Mouse (Mus musculus): ENCODE measurements around the gene Fbxw9. TPM values are rescaled to one million over a fixed set of nuclear protein-coding genes. Genes with fewer than 3 reads are reported as not detected.
A peak's percentile ranks its signal among the peaks of the same experiment; 100 is the strongest.

Gene Fbxw9
- total RNA-seq (2014; rRNA removed): 104 and 114 TPM in 2 replicates
- 78.9 and 82.2 TPM in 2 replicates for polyA plus RNA-seq (2015; fragmentation: Nextera tagmentation; extraction: Ambion mirVana)

DNA sequence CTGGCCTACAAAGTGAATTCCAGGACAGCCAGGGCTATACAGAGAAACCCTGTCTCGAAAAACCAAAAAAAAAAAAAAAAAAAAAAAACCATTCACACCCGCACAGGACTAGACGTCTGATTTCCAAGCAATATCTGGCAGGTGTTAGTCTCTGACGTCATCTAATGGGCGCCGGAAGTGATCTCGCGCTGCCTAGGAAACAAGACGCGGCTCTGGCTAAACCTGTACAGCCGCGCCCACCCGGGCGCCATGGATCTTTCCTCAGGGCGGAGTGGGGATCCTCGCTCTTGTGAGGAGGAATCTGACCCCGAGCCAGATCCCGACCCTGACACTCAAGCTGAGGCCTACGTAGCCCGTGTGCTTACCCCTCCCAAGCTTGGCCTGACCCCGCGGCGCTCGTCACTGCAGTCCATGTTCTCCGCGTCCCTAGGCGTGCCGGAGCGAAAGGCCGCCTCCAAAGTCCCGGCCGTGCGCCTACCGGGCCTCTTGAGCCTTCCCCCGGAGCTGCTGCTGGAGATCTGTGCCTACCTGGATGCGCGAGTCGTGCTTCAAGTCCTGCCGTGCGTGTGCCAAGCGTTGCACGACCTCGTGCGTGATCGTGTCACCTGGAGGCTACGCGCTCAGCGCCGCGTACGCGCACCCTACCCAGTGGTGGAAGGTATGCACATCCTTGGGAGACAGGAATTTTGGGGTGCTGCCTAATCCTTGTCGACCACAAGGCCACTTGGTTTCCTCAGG, at the start of gene Fbxw9:
Gene Fbxw9, plus strand, starts transcription at position 177 of the 738 bp plus-strand sequence.
- H3K27ac ChIP-seq: peak within 1 kb of the TSS; percentile 81
- H3K36me3 ChIP-seq (ENCODE audit: insufficient read depth, low read length): peaks cover 12% of the 10 kb centered on the region
- peaks cover 11% of the 10 kb centered on the region for H3K4me1 ChIP-seq (ENCODE audit: insufficient read depth, low read length)
- H3K27me3 ChIP-seq (ENCODE audit: insufficient read depth, low read length): no peaks in the 10 kb centered on the region
- WGBS: under 1% methylated on average over 52 of the region's 53 CpGs
- ATAC-seq (peak; percentile 96), DNase-seq (ENCODE audit: low spot score) (peak; percentile 97)
- H3K9ac ChIP-seq (replicated peaks; ENCODE audit: low read length): peak within 1 kb of the TSS; percentile 81
- peak within 1 kb of the TSS; percentile 95 for H3K4me2 ChIP-seq (ENCODE audit: low read depth, low read length)
- H3K9me3 ChIP-seq (ENCODE audit: low read length): no peaks in the 10 kb centered on the region
- peak within 1 kb of the TSS; percentile 96 for H3K4me3 ChIP-seq (ENCODE audit: low read length)
- peak; percentile 24; the same call in 1 of the 2 replicates for TF ChIP-seq CTCF (IDR thresholded peaks at IDR 0.05; ENCODE audit: low read depth)

DNA sequence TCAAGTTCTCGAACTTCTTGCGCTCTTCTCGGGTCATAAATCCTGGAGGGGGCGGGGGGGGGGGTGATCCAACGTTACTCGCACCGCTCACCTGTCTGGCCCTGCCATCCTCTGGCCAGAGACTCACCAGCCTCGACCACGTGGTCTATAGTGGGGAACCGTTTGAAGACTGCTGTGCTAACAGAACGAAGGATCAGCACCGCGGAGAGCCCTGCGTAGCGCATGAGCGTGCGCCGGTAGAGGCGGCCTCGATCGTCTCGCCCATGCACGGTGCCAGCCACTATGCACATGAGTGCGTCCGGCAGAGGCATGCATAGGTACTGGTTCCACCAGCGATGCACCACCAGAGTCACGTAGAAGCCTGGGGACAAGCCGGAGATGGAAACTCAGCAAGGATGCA, 48.6 kb upstream of the Fbxw9 start:
- DNase-seq (ENCODE audit: low spot score) (no peak), ATAC-seq (no peak)
- H3K36me3 ChIP-seq (ENCODE audit: insufficient read depth, low read length): no peaks in the 10 kb centered on the region
- peaks cover 21% of the 10 kb centered on the region for H3K27me3 ChIP-seq (ENCODE audit: insufficient read depth, low read length)
- H3K4me3 ChIP-seq (ENCODE audit: low read length): no peak overlapping the region
- 16% methylated on average over 28 of the region's 28 CpGs for WGBS
- H3K9ac ChIP-seq (replicated peaks; ENCODE audit: low read length): no peak overlapping the region
- H3K4me1 ChIP-seq (ENCODE audit: insufficient read depth, low read length): no peaks in the 10 kb centered on the region
- TF ChIP-seq CTCF (IDR thresholded peaks at IDR 0.05; ENCODE audit: low read depth): no peak
- no peak overlapping the region for H3K4me2 ChIP-seq (ENCODE audit: low read depth, low read length)
- H3K27ac ChIP-seq: no peak overlapping the region
- H3K9me3 ChIP-seq (ENCODE audit: low read length): no peaks in the 10 kb centered on the region

GRCm38 (mm10) chr8:85013230-85013840, 46.5 kb upstream of the Fbxw9 start:
- Histone ChIP-seq H3K27me3 (ENCODE audit: insufficient read depth, low read length) (peaks cover 16% of the 10 kb centered on the region; the same call in 1 of the 2 replicates), H3K27ac (no peak overlapping the region), H3K36me3 (ENCODE audit: insufficient read depth, low read length) (peaks cover 9% of the 10 kb centered on the region), H3K4me3 (ENCODE audit: low read length) (peak overlapping the region; percentile 28), H3K9ac (replicated peaks; ENCODE audit: low read length) (no peak overlapping the region), H3K4me2 (ENCODE audit: low read depth, low read length) (peak overlapping the region; percentile 56), H3K9me3 (ENCODE audit: low read length) (no peaks in the 10 kb centered on the region), H3K4me1 (ENCODE audit: insufficient read depth, low read length) (no peaks in the 10 kb centered on the region)
- peak; percentile 81 for TF ChIP-seq CTCF (IDR thresholded peaks at IDR 0.05; ENCODE audit: low read depth)
- DNase-seq (ENCODE audit: low spot score) (peak; percentile 89), ATAC-seq (peak; percentile 79)
- WGBS: 10% methylated on average over 26 of the region's 26 CpGs

DNA sequence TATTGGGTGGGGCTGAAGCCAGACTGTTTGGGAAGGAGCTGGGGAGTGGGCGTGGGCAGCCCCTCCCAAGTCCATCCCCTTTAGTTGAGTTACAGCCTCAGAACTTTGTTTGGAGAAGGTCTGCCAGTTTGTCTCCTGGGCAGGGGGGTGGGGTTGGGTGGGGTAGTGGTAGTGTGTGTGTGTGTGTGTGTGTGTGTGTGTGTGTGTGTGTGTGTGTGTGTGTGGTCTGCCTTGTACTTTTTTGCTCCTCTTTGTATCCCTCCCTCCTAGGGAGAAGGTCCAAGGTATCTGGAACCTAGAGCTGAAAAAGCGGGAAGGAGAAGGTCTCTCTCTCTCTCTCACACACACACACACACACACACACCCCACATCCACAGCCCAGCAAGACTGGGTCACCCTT, 45.4 kb upstream of the Fbxw9 start, which contains the start of gene Best2:
Gene Best2, minus strand, starts transcription at position 101 of the 400 bp plus-strand sequence.
- 60% methylated on average over 2 of the region's 2 CpGs for WGBS
- no peak for DNase-seq (ENCODE audit: low spot score)
- Histone ChIP-seq H3K36me3 (ENCODE audit: insufficient read depth, low read length) (peaks cover 20% of the 10 kb centered on the region), H3K4me3 (ENCODE audit: low read length) (peak within 1 kb of the TSS; percentile 28), H3K4me1 (ENCODE audit: insufficient read depth, low read length) (no peaks in the 10 kb centered on the region), H3K9me3 (ENCODE audit: low read length) (no peaks in the 10 kb centered on the region), H3K27ac (no peak within 1 kb of the TSS), H3K4me2 (ENCODE audit: low read depth, low read length) (peak within 1 kb of the TSS; percentile 56), H3K9ac (replicated peaks; ENCODE audit: low read length) (no peak within 1 kb of the TSS), H3K27me3 (ENCODE audit: insufficient read depth, low read length) (peaks cover 16% of the 10 kb centered on the region; the same call in 1 of the 2 replicates)
- TF ChIP-seq CTCF (IDR thresholded peaks at IDR 0.05; ENCODE audit: low read depth): no peak
- ATAC-seq: no peak

- Histone ChIP-seq H3K9ac (replicated peaks; ENCODE audit: low read length) (no peak overlapping the region), H3K9me3 (ENCODE audit: low read length) (no peaks in the 10 kb centered on the region)
- 65% methylated on average over 10 of the region's 10 CpGs for WGBS
Observed at GRCm38 (mm10) chr8:85016724-85017123, 43.1 kb upstream of the Fbxw9 start.

GRCm38 (mm10) chr8:85017209-85017608, 42.6 kb upstream of the Fbxw9 start:
- peaks cover 5% of the 10 kb centered on the region; the same call in 1 of the 2 replicates for H3K27me3 ChIP-seq (ENCODE audit: insufficient read depth, low read length)
- ATAC-seq (no peak), DNase-seq (ENCODE audit: low spot score) (no peak)
- 43% methylated on average over 5 of the region's 5 CpGs for WGBS
- no peak overlapping the region for H3K9ac ChIP-seq (replicated peaks; ENCODE audit: low read length)
- H3K36me3 ChIP-seq (ENCODE audit: insufficient read depth, low read length): peaks cover 25% of the 10 kb centered on the region
- TF ChIP-seq CTCF (IDR thresholded peaks at IDR 0.05; ENCODE audit: low read depth): 0 out of 2 replicates have a peak, but pooled peaks have one; percentile 11
- H3K4me2 ChIP-seq (ENCODE audit: low read depth, low read length): no peak overlapping the region
- no peak overlapping the region for H3K27ac ChIP-seq
- H3K4me1 ChIP-seq (ENCODE audit: insufficient read depth, low read length): no peaks in the 10 kb centered on the region
- no peaks in the 10 kb centered on the region for H3K9me3 ChIP-seq (ENCODE audit: low read length)
- no peak overlapping the region for H3K4me3 ChIP-seq (ENCODE audit: low read length)

More at GRCm38 (mm10) chr8:85016724-85017123, 43.1 kb upstream of the Fbxw9 start:
- Histone ChIP-seq H3K4me2 (ENCODE audit: low read depth, low read length) (no peak overlapping the region), H3K36me3 (ENCODE audit: insufficient read depth, low read length) (peaks cover 25% of the 10 kb centered on the region), H3K4me3 (ENCODE audit: low read length) (no peak overlapping the region), H3K4me1 (ENCODE audit: insufficient read depth, low read length) (no peaks in the 10 kb centered on the region), H3K27me3 (ENCODE audit: insufficient read depth, low read length) (peaks cover 7% of the 10 kb centered on the region; the same call in 1 of the 2 replicates), H3K27ac (no peak overlapping the region)
- no peak for ATAC-seq
- TF ChIP-seq CTCF (IDR thresholded peaks at IDR 0.05; ENCODE audit: low read depth): no peak
- DNase-seq (ENCODE audit: low spot score): no peak

Data from hindbrain, postnatal 0 days (tissue).